Mouse (Mus musculus) liver, adult 2 months (tissue): ENCODE measurements at regions not wholly inside any gene's neighbourhood (a gene's known extent, or its start where the extent isn't known, plus 50 kb on each side); places are given as distances from the start of the nearest gene placed in this dataset.

Experiments used
- CTCF ChIP-seq: fragments of 200-500 bp; IDR thresholded peaks from 2 replicates; pipeline ENCODE4 v1.5.1; 2011; ENCODE audit warnings: low read depth, low read length, control low read depth
- POLR2A ChIP-seq: fragments of 200-500 bp; IDR thresholded peaks from 2 replicates; pipeline ENCODE4 v1.6.1; 2011; ENCODE audit warnings: low read length, control low read depth; ENCODE audit not compliant: insufficient read depth; ENCODE audit errors: extremely low read depth

DNA sequence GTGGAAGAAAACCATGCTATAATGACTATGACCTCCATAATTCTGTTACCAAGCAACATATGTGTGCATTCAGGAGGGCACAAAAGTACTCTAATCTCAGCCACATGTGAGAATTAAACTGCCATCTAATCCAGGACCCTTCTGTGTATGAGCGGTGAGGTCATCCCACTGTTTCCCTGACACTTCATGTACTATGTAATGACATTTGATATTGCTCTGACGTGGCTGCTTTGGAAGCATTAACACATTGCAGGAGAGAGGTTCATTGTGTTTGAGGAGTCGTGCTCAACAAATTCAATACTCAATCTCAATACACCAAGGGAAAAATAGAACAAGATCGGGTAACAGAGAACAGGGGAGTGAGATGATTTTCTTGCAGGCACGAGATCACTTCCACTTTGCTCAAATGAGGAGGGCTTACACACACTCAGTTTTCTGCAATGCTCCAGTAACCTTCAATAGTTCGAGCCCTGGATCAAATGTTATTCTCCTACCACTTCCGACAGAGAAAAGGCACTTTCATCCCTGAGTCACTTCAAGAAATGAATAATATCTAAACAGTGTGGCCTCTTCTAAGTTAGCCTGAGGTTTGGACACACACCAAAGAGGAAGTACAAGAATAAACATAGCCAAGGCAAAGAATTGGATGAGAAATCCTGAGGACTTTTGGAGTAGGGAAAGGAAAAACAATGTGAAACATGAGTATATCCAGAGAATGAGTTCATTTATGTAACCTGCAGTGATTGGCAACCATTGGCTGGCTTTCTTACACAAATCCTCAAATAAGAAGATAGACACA, 510.7 kb upstream of the Slit2 start:
- TF ChIP-seq CTCF, result no peak
- no peak for TF ChIP-seq POLR2A
